Mouse (Mus musculus) heart, adult 18-20 months (tissue): Measurements from ENCODE around the gene Foxf1. TPM values are rescaled to one million over a fixed set of nuclear protein-coding genes. Genes with fewer than 3 reads are reported as not detected.

Source experiments
- DNase-seq, 2 experiments: peaks; one replicate each; pipeline ENCODE4 v3.0.0; 2021 to 2022; ENCODE audit warnings: mixed read lengths in 1 of 2
- total RNA-seq, 2 experiments: library from RNA; stranded (reverse); gene quantifications; 2 replicates each; pipeline ENCODE4 v1.2.3; 2021

Gene Foxf1
- total RNA-seq, 2 experiments from 2014 or later = 0.15 to 0.31 TPM

DNA sequence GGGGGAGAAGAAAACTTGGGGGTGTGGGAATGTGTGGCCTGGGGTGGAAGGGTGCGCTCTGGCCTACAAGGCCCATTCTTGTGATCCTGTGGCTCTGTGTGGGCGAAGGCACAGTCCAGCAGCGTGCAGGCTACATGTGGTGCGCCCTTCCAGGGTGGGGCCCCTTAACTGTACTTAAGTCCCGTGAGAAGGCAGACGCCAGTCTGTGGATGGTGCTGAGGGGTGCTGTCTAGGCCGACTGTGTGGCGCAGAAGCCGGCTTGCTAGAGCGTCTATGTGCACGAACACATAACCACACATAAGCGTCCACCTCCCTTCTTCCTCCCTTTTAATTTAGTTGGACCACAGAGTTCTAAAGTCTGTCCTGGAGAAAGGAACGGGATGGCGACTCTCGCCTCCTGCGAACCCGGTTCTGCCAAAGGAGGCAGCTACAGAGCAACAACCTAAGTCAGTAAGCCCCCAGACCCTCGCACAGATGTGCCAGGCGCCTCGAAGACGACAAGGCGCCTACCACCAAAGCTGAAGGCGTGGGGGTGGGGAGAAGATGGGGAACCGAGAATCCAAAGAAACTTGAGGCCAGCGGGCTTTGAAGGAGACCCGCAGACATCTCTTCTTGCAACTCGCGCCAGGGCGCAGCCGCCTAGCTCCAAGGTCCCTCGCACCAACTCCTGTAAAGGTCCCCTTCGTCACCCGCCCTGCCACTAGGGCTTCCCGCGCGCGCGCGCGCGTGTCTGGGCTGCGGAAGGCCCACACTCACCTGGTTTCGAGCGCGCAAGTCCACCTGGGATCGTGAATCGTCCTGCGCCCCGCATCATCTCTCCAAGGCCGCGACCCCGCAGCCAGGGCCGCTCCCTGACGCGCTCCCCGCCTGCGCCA is 1.7 kb upstream of the Foxf1 start:
- peak in 1 of 2 experiments; percentile 16 for DNase-seq

- DNase-seq = peak; percentile 80 to 81
Observed at GRCm38 (mm10) chr8:121083093-121083935, 872 bp upstream of the Foxf1 start.

GRCm38 (mm10) chr8:121083936-121084209 is 313 bp upstream of the Foxf1 start:
- DNase-seq = no peak

- DNase-seq = no peak
Observed at GRCm38 (mm10) chr8:121085011-121085410, 825 bp downstream of the Foxf1 start.

DNA sequence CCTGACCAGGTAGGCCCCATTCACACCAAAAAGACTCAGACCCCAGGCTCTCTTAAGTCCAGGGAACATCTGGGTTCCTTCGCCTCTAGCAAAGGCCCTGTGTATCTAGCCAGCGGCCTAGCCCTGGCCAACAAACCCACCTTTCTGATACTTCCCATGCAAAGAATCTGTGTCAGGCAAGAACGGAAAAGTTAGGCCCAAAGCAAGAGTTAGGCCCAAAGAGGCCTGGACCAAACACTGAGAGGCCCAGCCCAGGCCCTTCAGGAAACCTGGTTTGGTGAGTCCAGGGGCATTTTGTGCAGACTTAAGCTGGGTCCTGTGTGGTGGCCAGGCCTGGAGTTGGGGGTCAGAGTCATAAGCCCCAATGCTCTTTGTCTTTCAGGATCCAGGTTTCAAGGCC is 1.4 kb downstream of the Foxf1 start:
- DNase-seq = no peak

DNA sequence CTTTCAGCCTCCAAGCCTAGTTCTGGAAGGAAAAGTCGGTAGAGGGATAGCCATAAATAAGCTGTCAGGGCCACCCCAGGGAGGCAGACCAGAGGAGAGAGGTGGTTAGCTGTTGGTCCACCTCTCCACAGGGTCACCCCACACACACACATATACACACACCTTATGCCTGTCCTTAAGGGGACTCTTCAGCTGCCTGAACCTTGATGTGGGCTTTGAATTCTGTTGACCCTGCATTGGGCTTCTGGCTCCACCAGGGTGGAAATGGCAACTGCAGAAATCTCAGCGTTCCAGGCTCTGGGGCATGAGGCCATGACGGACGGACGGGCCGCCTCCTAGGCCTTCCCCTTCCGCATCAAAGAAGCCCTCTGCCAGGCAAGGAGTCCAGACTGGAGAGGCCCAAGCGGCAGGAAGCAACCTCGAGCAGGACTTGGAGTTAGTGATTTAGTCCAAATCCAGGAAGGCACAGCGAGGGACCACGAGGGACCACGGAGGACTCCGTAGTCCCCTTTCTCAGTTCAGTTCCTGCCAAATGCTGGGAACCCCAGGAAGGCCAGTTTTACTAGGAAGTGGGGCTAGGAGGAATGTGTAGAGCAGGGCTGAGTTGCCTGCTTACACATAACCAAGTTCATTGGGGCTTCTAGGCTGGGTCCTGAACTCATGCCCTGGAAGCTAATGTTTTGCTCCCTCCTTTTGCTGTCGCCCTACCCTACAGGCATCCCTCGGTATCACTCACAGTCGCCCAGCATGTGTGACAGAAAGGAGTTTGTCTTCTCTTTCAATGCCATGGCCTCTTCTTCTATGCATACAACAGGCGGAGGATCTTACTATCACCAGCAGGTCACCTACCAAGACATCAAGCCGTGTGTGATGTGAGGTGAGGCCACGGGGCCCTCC is 2.1 kb downstream of the Foxf1 start:
- DNase-seq = no peak

DNA sequence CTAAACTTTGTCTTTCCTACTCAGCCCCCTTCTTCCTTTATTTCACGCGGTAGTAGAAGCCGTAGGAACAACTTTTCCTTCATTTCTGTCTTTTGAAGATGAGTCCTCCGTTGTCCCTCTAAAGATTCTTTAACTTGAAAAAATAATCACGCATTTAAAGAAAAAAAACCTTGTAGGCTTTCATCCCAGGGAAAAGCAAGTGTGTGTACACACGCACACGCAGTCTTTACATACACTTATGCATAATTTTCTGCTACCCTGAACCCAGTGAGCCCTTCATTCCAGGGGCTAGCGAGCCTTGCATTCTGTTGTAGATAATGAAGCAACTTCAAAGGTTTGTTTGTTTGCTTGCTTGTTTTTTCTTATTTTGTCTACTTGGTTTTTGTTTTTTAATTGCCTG is 4.1 kb downstream of the Foxf1 start:
- DNase-seq = no peak

DNA sequence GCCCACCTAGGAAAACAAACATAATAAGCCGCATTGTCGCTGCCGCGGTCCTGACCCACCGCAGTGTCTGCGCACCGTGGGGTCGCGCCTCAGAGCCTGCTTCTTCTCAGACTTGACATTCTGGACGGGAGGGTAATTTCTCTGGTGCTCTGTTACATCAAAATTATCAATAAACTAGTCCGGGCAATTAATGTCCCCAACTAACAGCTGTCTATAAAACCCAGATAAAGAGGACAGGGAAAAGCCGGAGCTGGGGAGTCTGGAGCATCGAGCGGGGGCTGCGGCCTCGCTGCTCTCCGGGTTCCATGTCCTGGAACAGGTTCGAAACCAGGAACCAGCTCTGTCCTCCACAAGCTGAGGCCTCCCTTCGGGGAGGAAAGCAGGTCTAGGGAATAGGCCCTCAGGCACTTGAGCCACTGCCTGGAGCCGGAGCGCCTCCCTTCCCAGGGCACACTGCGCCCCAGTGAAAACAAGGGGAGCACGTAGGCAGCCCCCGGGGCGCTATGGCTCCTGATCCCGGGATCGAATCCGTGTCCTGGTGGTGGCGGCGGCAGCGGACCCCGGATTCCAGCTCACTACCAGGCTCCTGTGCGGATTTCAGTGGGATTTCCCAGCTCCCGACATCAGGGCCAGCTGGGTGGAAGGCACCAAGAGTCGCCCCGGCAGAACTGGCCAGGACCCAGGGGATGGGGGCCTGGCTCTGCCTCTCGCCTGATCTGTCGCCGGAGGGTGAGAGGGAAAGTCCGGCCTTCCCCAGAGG is 4.9 kb downstream of the Foxf1 start:
- DNase-seq = no peak

GRCm38 (mm10) chr8:121089631-121090380 is 5.6 kb downstream of the Foxf1 start:
- no peak for DNase-seq

DNA sequence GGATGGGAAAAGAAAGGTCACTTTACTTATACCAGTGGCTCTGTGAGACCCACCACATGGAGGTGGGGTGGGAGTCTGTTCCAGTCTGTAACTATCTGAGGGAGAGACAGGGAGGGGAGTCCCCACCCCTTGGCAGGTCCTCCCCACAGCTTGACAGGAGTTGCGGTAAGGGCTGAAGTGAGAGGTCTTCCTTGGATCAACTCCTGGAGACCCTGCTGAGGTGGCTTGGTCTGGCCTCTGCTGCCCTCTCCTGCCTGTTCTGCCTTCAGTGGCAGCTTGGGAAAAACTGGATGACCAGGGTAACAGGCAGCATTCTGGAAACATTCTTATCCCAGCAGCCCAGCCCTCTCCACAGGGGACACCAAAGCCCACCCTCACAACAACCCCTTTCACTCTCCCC is 6.5 kb downstream of the Foxf1 start:
- DNase-seq = no peak

- no peak for DNase-seq
Observed at GRCm38 (mm10) chr8:121092141-121092540, 8.0 kb downstream of the Foxf1 start.

DNA sequence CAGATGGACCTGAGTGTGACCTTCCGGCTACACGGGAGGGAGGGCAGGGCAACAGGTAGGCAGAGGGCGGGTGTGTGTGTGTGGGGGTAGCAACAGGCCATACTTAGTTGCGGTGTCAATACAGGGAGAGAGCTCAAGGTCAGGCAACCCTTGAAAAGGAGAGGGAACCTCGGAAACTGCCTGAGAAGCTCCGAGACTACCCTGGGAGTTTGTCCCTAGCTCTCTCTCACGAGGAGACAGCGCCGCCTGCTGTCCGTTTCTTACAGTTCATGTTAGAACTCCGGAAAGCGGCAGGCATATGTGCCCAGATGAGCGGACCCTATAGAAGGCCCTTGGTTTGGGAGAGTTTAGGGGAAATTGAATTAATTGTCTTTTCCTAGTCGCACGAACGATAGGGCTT is 8.4 kb downstream of the Foxf1 start:
- peak; percentile 78 to 94 for DNase-seq

GRCm38 (mm10) chr8:121093496-121093895 is 9.3 kb downstream of the Foxf1 start:
- DNase-seq = no peak

DNA sequence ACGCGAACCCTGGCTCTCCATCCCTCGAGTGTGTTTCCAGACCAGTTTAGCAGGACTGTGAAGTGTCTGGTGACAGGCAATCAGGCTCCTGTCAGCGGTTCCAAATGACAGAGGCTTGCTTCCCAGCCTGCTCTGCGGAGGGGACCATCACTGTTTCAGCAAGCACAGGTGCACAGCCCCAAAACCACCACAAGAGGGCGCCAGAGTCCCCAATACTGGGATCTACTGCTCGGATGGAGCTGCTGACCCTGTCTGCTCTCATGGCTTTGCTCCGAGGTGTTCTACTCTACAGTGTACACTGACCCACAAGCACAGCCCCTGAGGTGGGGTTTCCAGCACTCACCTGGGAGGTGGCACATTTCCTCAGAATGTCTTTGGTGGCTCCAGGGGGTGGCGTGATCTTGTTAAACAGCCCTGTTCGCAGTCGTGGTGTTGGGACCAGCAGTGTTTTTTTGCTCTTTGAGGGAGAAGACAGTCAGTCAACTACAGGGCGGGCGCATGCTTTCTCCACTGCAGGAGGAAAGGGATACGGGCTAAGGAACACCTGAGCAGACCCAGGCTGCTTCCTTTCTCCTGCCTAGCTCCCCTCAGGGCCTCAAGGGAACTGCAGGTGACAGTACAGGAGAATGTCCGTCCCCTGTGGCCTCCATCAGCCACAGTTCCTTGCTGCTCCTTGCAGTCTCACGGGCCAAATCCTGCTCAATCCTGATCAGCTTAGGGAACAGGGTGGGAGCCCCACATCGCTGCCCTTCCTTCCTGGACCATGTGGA is 20.0 kb downstream of the Foxf1 start:
- DNase-seq = peak; percentile 66 to 89

GRCm38 (mm10) chr8:121107668-121108656 is 23.8 kb downstream of the Foxf1 start, which contains the start of gene Mthfsd:
Gene Mthfsd (minus strand): TSS chr8:121108392.
- DNase-seq = peak; percentile 99 to 100

DNA sequence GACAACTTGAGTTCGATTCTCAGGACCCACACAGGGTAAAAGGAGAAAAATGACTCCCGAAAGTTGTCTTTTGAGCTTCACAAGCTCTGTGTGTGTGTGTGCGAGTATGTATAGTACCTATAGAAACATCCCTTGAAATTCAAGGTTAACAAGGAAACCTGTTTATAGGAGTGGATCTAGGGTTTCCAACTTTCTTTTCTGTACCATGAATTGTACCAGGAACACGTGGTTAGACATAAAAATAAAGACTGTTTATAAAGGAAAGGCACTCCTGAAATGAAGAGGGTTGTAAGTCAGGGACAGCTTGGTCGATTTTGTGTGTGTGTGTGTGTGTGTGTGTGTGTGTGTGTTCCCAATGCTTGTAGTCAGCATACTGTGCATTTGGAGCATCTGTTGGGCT is 24.5 kb downstream of the Foxf1 start:
- DNase-seq = no peak

- DNase-seq = no peak
Observed at GRCm38 (mm10) chr8:121111145-121111907, 27.1 kb downstream of the Foxf1 start.

DNA sequence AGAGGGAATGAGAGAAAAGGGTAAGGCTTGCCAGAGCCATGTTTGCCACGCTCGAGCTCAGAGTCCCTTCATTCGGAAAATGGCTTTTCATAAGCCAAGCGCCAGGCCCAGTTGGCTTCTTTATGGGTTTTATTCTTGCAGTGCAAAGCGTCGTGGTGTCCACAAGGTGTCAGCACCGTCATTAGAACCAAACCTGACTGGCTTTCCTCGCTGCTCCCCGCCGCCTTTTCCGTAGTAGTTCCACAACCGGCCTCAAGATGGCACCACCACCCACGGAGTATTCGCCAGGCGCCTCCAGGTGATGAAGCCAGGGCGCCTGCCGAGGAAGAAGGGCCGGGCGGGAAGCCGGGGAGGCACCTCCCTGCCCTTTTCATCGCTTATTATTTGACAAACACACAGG is 29.1 kb downstream of the Foxf1 start:
- DNase-seq = peak; percentile 96 to 99
